Mouse (Mus musculus) limb, embryonic 13.5 days (tissue): ENCODE data around the gene Cyp2w1. TPM values are rescaled to one million over a fixed set of nuclear protein-coding genes. Genes with fewer than 3 reads are reported as not detected.
A peak's percentile ranks its signal among the peaks of the same experiment; 100 is the strongest.

Source experiments
- ATAC-seq: fragments of 200-750 bp; cut with Nextera tagmentation; 2 replicates; pipeline ENCODE4 v1.8.0; 2017; ENCODE audit warnings: low read depth, moderate number of reproducible peaks, moderate TSS enrichment; ENCODE audit not compliant: low FRiP score
- H3K27ac ChIP-seq: fragments of 300-500 bp; sonication (generic); 2 replicates; pipeline ENCODE4 v1.5.1; 2015; ENCODE audit warnings: inconsistent platforms, mild to moderate bottlenecking, moderate library complexity
- H3K27me3 ChIP-seq: fragments of 300-500 bp; sonication (generic); 2 replicates; pipeline ENCODE4 v1.6.1; 2015; ENCODE audit warnings: mild to moderate bottlenecking, inconsistent platforms
- H3K36me3 ChIP-seq: fragments of 300-500 bp; sonication (generic); 2 replicates; pipeline ENCODE4 v1.6.1; 2015; ENCODE audit warnings: inconsistent platforms, mild to moderate bottlenecking, moderate library complexity
- H3K4me1 ChIP-seq: fragments of 300-500 bp; sonication (generic); 2 replicates; pipeline ENCODE4 v1.6.1; 2015; ENCODE audit warnings: inconsistent platforms
- H3K4me2 ChIP-seq: fragments of 300-500 bp; sonication (generic); replicated peaks from 2 replicates; pipeline ENCODE4 v1.6.1; 2015; ENCODE audit warnings: inconsistent platforms, mild to moderate bottlenecking, moderate library complexity
- H3K4me3 ChIP-seq: fragments of 300-500 bp; sonication (generic); 2 replicates; pipeline ENCODE4 v1.5.1; 2015; ENCODE audit warnings: moderate library complexity, mild to moderate bottlenecking, inconsistent platforms
- H3K9ac ChIP-seq: fragments of 300-500 bp; sonication (generic); 2 replicates; pipeline ENCODE4 v1.6.1; 2015; ENCODE audit warnings: mild to moderate bottlenecking, inconsistent platforms
- H3K9me3 ChIP-seq: fragments of 300-500 bp; sonication (generic); 2 replicates; pipeline ENCODE4 v1.6.1; 2016; ENCODE audit warnings: inconsistent platforms
- WGBS: fragments of 180-500 bp; shearing (Covaris S2); methylation state at CpG from one replicate; pipeline ENCODE4 v1.1.7; 2015; 5-methylcytosine and 5-hydroxymethylcytosine counted together
- microRNA counts: library from miRNA; unstranded; fragments of <30 nt; microRNA quantifications from one replicate; lab custom pipeline; 2016
- microRNA-seq: library from miRNA; unstranded; fragments of <30 nt; microRNA quantifications from one replicate; pipeline ENCODE4, GENCODE M21; 2016
- polyA plus RNA-seq: library from polyadenylated mRNA; unstranded; fragments of >200 nt; fragmentation: Nextera tagmentation; extraction: Ambion mirVana; gene quantifications from 2 replicates; pipeline ENCODE4 v1.2.1, GENCODE M21; 2015

Gene Cyp2w1
- polyA plus RNA-seq, 1 experiment from 2014 or later, result 4.5 TPM

- Histone ChIP-seq H3K27me3 (no peaks in the 10 kb centered on the region), H3K36me3 (no peaks in the 10 kb centered on the region), H3K4me3 (no peak overlapping the region), H3K9me3 (no peaks in the 10 kb centered on the region), H3K27ac (no peak overlapping the region), H3K4me2 (no peak overlapping the region), H3K9ac (no peak overlapping the region), H3K4me1 (peaks cover 37% of the 10 kb centered on the region)
- no peak for ATAC-seq
- 87% methylated on average over 8 of the region's 8 CpGs for WGBS
Observed at GRCm38 (mm10) chr5:139403692-139404260, 51.4 kb downstream of the Cyp2w1 start.

GRCm38 (mm10) chr5:139404801-139405401 is 52.5 kb downstream of the Cyp2w1 start, which contains the start of gene C130050O18Rik:
Gene C130050O18Rik (plus strand): TSS chr5:139405280.
- H3K27ac ChIP-seq, result peak within 1 kb of the TSS; percentile 52
- WGBS, result 80% methylated on average over 6 of the region's 6 CpGs
- 0 out of 2 replicates have a peak within 1 kb of the TSS, but pooled peaks have one; percentile 40 for H3K9ac ChIP-seq
- H3K4me1 ChIP-seq, result peaks cover 45% of the 10 kb centered on the region
- no peak within 1 kb of the TSS for H3K4me3 ChIP-seq
- no peaks in the 10 kb centered on the region for H3K9me3 ChIP-seq
- no peak for ATAC-seq
- 0 out of 2 replicates have a peak within 1 kb of the TSS, but pooled peaks have one; percentile 43 for H3K4me2 ChIP-seq
- no peaks in the 10 kb centered on the region for H3K36me3 ChIP-seq
- H3K27me3 ChIP-seq, result no peaks in the 10 kb centered on the region

GRCm38 (mm10) chr5:139405478-139405877 is 53.1 kb downstream of the Cyp2w1 start:
- WGBS, result 57% methylated on average over 7 of the region's 7 CpGs

GRCm38 (mm10) chr5:139405953-139406352 is 53.5 kb downstream of the Cyp2w1 start:
- Histone ChIP-seq H3K4me1 (peaks cover 45% of the 10 kb centered on the region), H3K9ac (no peak overlapping the region), H3K27me3 (no peaks in the 10 kb centered on the region), H3K27ac (peak overlapping the region; percentile 52), H3K4me3 (no peak overlapping the region), H3K4me2 (peak overlapping the region; percentile 43), H3K36me3 (no peaks in the 10 kb centered on the region), H3K9me3 (no peaks in the 10 kb centered on the region)
- WGBS, result 62% methylated on average over 3 of the region's 3 CpGs
- peak; percentile 21; the same call in 1 of the 2 replicates for ATAC-seq

More at GRCm38 (mm10) chr5:139405478-139405877, 53.1 kb downstream of the Cyp2w1 start:
- Histone ChIP-seq H3K27ac (peak overlapping the region; percentile 52), H3K9me3 (no peaks in the 10 kb centered on the region), H3K4me1 (peaks cover 45% of the 10 kb centered on the region), H3K4me3 (no peak overlapping the region), H3K36me3 (no peaks in the 10 kb centered on the region), H3K27me3 (no peaks in the 10 kb centered on the region), H3K9ac (no peak overlapping the region), H3K4me2 (0 out of 2 replicates have a peak overlapping the region, but pooled peaks have one; percentile 43)
- ATAC-seq, result no peak

MicroRNAs encoded within 50 kb of the gene (microRNA counts, 519-probe panel; counts per million panel counts)
- not detected for microRNA mmu-miR-339-3p (lab: Ali Mortazavi, UCI)
- microRNA mmu-miR-339-5p (lab: Ali Mortazavi, UCI), result not detected

Small RNAs within 50 kb of the gene (microRNA-seq; reads per million reads assigned to microRNA genes)
- gene Mir339, result 412 reads per million, percentile 69 among the genes with 10 or more reads in this experiment

Other genes starting within 250 kb of the Cyp2w1 start
- gene Prkar1b, start 202.6 kb upstream of the Cyp2w1 start, polyA plus RNA-seq, result 20.1 and 25.4 TPM in 2 replicates
- 4.4 and 4.7 TPM in 2 replicates for gene Dnaaf5, start 202.4 kb upstream of the Cyp2w1 start, polyA plus RNA-seq
- gene Sun1, start 152.0 kb upstream of the Cyp2w1 start, polyA plus RNA-seq, result 48.7 and 51.1 TPM in 2 replicates
- gene Get4, start 100.3 kb upstream of the Cyp2w1 start, polyA plus RNA-seq, result 155 and 165 TPM in 2 replicates
- gene Adap1, start 27.0 kb upstream of the Cyp2w1 start, polyA plus RNA-seq, result 0.94 and 1.2 TPM in 2 replicates
- 98.3 and 109 TPM in 2 replicates for gene Cox19, start 1.2 kb upstream of the Cyp2w1 start, polyA plus RNA-seq
- gene Gpr146, start 25.1 kb downstream of the Cyp2w1 start, polyA plus RNA-seq, result 1.4 and 1.9 TPM in 2 replicates
- gene C130050O18Rik, start 52.7 kb downstream of the Cyp2w1 start, polyA plus RNA-seq, result 3.5 and 3.9 TPM in 2 replicates
- 3.5 and 4.6 TPM in 2 replicates for gene Gper1, start 70.5 kb downstream of the Cyp2w1 start, polyA plus RNA-seq
- gene 3110082I17Rik, start 107.9 kb downstream of the Cyp2w1 start, polyA plus RNA-seq, result 32.6 and 33.1 TPM in 2 replicates
- gene Zfand2a, start 131.9 kb downstream of the Cyp2w1 start, polyA plus RNA-seq, result 10.3 and 11.0 TPM in 2 replicates
- 0.09 TPM in 1 of 2 replicates, not detected in the other for gene Uncx, start 190.9 kb downstream of the Cyp2w1 start, polyA plus RNA-seq